Mouse (Mus musculus) myocyte (in vitro differentiated cells): Measurements from ENCODE around the gene Rtl8c.
"Not testable (repeated sequence)": the region's sequence is repeated elsewhere in the genome, so short reads cannot be mapped to it uniquely, and the experiment has no call there.

ENCODE experiments used
- CEBPB ChIP-seq: IDR thresholded peaks from 2 replicates; pipeline ENCODE4 v1.6.1; 2011; ENCODE audit warnings: mild to moderate bottlenecking, moderate library complexity; ENCODE audit not compliant: poor library complexity, insufficient read depth, severe bottlenecking
- POLR2A ChIP-seq: IDR thresholded peaks from one replicate; pipeline ENCODE4 v1.6.1; 2011; ENCODE audit warnings: low read depth, mild to moderate bottlenecking, control low read depth, moderate library complexity; ENCODE audit not compliant: insufficient read length

DNA sequence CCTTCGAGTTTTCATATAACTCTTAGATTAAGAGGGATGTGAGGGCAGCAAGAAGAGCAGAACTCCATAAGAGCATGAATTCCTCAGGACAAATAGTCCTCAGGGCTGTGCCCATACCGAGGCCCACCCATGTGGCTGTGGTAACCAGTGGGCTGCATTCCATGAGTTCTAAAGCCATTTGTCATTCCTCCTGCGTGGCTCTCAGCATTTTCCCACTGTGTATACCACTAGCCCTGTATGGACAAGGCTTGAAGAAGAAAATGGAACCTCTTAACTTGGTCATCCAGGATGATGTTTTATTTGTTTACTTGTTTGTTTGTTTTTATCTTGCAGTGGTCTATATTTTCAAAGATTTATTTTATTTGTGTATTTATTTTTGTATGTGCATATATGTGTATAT, 30.3 kb downstream of the Rtl8c start:
- not testable (repeated sequence) for TF ChIP-seq CEBPB, POLR2A
